Mouse (Mus musculus) stomach, embryonic 16.5 days (tissue): ENCODE measurements at regions not wholly inside any gene's neighbourhood (a gene's known extent, or its start where the extent isn't known, plus 50 kb on each side); places are given as distances from the start of the nearest gene placed in this dataset.

Source experiments
- ATAC-seq: fragments of 200-750 bp; cut with Nextera tagmentation; 2 replicates; pipeline ENCODE4 v1.8.0; 2017; ENCODE audit warnings: moderate number of reproducible peaks, moderate TSS enrichment; ENCODE audit not compliant: insufficient read depth, low FRiP score
- H3K27ac ChIP-seq: fragments of 300-500 bp; sonication (generic); 2 replicates; pipeline ENCODE4 v1.5.1; 2014; ENCODE audit warnings: low read length
- H3K27me3 ChIP-seq: fragments of 300-500 bp; sonication (generic); 2 replicates; pipeline ENCODE4 v1.6.1; 2014; ENCODE audit warnings: low read length, control low read depth, mixed read lengths; ENCODE audit not compliant: control insufficient read depth, insufficient read depth
- H3K36me3 ChIP-seq: fragments of 300-500 bp; sonication (generic); 2 replicates; pipeline ENCODE4 v1.6.1; 2014; ENCODE audit warnings: low read length; ENCODE audit not compliant: control insufficient read depth, insufficient read depth
- H3K4me1 ChIP-seq: fragments of 300-500 bp; sonication (generic); 2 replicates; pipeline ENCODE4 v1.6.1; 2014; ENCODE audit warnings: low read length, control low read depth, mixed read lengths; ENCODE audit not compliant: control insufficient read depth, insufficient read depth
- H3K4me2 ChIP-seq: fragments of 300-500 bp; sonication (generic); 2 replicates; pipeline ENCODE4 v1.6.1; 2014; ENCODE audit warnings: low read depth, low read length, mixed read lengths
- H3K4me3 ChIP-seq: fragments of 300-500 bp; sonication (generic); replicated peaks from 2 replicates; pipeline ENCODE4 v1.5.1; 2014; ENCODE audit warnings: mild to moderate bottlenecking, low read length
- H3K9ac ChIP-seq: fragments of 300-500 bp; sonication (generic); 2 replicates; pipeline ENCODE4 v1.6.1; 2014; ENCODE audit warnings: low read length
- H3K9me3 ChIP-seq: fragments of 300-500 bp; sonication (generic); replicated peaks from 2 replicates; pipeline ENCODE4 v1.6.1; 2016; ENCODE audit warnings: low read length, control low read depth; ENCODE audit not compliant: control insufficient read depth
- WGBS: fragments of 180-500 bp; shearing (Covaris S2); extraction: QIAGEN DNeasy Blood & Tissue Kit; methylation state at CpG from one replicate; pipeline ENCODE4 v1.1.7; 2014; 5-methylcytosine and 5-hydroxymethylcytosine counted together

- Histone ChIP-seq H3K27ac (no peak overlapping the region), H3K4me2 (no peak overlapping the region), H3K9ac (no peak overlapping the region), H3K4me3 (no peak overlapping the region), H3K27me3 (no peaks in the 10 kb centered on the region), H3K4me1 (no peaks in the 10 kb centered on the region), H3K36me3 (no peaks in the 10 kb centered on the region), H3K9me3 (no peaks in the 10 kb centered on the region)
- WGBS: 89% methylated on average over 5 of the region's 5 CpGs
- ATAC-seq: no peak
Measured at GRCm38 (mm10) chr3:9896303-9896702, 191.6 kb upstream of the Gm9833 start.

- no peaks in the 10 kb centered on the region for H3K27me3 ChIP-seq
- no peak overlapping the region for H3K4me2 ChIP-seq
- 63% methylated on average over 5 of the region's 5 CpGs for WGBS
- ATAC-seq: no peak
- no peaks in the 10 kb centered on the region for H3K36me3 ChIP-seq
- no peak overlapping the region for H3K9ac ChIP-seq
- no peak overlapping the region for H3K27ac ChIP-seq
- no peaks in the 10 kb centered on the region for H3K9me3 ChIP-seq
- H3K4me1 ChIP-seq: no peaks in the 10 kb centered on the region
- H3K4me3 ChIP-seq: no peak overlapping the region
Measured at GRCm38 (mm10) chr3:9901663-9902062, 186.2 kb upstream of the Gm9833 start.

GRCm38 (mm10) chr3:9913357-9913756 lies 174.6 kb upstream of the Gm9833 start:
- no peak overlapping the region for H3K9ac ChIP-seq
- no peak overlapping the region for H3K27ac ChIP-seq
- no peak overlapping the region for H3K4me3 ChIP-seq
- H3K27me3 ChIP-seq: no peaks in the 10 kb centered on the region
- ATAC-seq: no peak
- no peaks in the 10 kb centered on the region for H3K36me3 ChIP-seq
- no peak overlapping the region for H3K4me2 ChIP-seq
- no peaks in the 10 kb centered on the region for H3K9me3 ChIP-seq
- 87% methylated on average over 1 of the region's 1 CpGs for WGBS
- no peaks in the 10 kb centered on the region for H3K4me1 ChIP-seq

- Histone ChIP-seq H3K9ac (no peak overlapping the region), H3K4me1 (no peaks in the 10 kb centered on the region), H3K4me2 (no peak overlapping the region), H3K27me3 (no peaks in the 10 kb centered on the region), H3K27ac (no peak overlapping the region), H3K9me3 (no peaks in the 10 kb centered on the region), H3K36me3 (no peaks in the 10 kb centered on the region), H3K4me3 (no peak overlapping the region)
- WGBS: 72% methylated on average over 7 of the region's 7 CpGs
- no peak for ATAC-seq
Measured at GRCm38 (mm10) chr3:9916538-9917106, 171.3 kb upstream of the Gm9833 start.

GRCm38 (mm10) chr3:9920331-9920730 lies 167.6 kb upstream of the Gm9833 start:
- ATAC-seq: no peak
- Histone ChIP-seq H3K27ac (no peak overlapping the region), H3K4me1 (no peaks in the 10 kb centered on the region), H3K36me3 (no peaks in the 10 kb centered on the region), H3K4me3 (no peak overlapping the region), H3K9me3 (no peaks in the 10 kb centered on the region), H3K4me2 (no peak overlapping the region), H3K9ac (no peak overlapping the region), H3K27me3 (no peaks in the 10 kb centered on the region)
- 92% methylated on average over 3 of the region's 3 CpGs for WGBS

- no peak overlapping the region for H3K4me3 ChIP-seq
- 83% methylated on average over 1 of the region's 1 CpGs for WGBS
- ATAC-seq: no peak
- no peaks in the 10 kb centered on the region for H3K27me3 ChIP-seq
- H3K9ac ChIP-seq: no peak overlapping the region
- H3K9me3 ChIP-seq: no peaks in the 10 kb centered on the region
- no peak overlapping the region for H3K4me2 ChIP-seq
- no peaks in the 10 kb centered on the region for H3K36me3 ChIP-seq
- H3K27ac ChIP-seq: no peak overlapping the region
- no peaks in the 10 kb centered on the region for H3K4me1 ChIP-seq
Measured at GRCm38 (mm10) chr3:9921730-9922129, 166.2 kb upstream of the Gm9833 start.

GRCm38 (mm10) chr3:9922541-9923046 lies 165.3 kb upstream of the Gm9833 start:
- WGBS: 87% methylated on average over 10 of the region's 10 CpGs
- Histone ChIP-seq H3K4me3 (no peak overlapping the region), H3K4me1 (no peaks in the 10 kb centered on the region)

GRCm38 (mm10) chr3:9924630-9925029 lies 163.3 kb upstream of the Gm9833 start:
- WGBS: 84% methylated on average over 1 of the region's 1 CpGs
- Histone ChIP-seq H3K27me3 (no peaks in the 10 kb centered on the region), H3K27ac (no peak overlapping the region), H3K4me3 (no peak overlapping the region), H3K4me2 (no peak overlapping the region), H3K36me3 (no peaks in the 10 kb centered on the region), H3K9ac (no peak overlapping the region), H3K4me1 (no peaks in the 10 kb centered on the region), H3K9me3 (no peaks in the 10 kb centered on the region)
- no peak for ATAC-seq

More at GRCm38 (mm10) chr3:9922541-9923046, 165.3 kb upstream of the Gm9833 start:
- Histone ChIP-seq H3K4me2 (no peak overlapping the region), H3K27me3 (no peaks in the 10 kb centered on the region), H3K9me3 (no peaks in the 10 kb centered on the region), H3K27ac (no peak overlapping the region), H3K36me3 (no peaks in the 10 kb centered on the region), H3K9ac (no peak overlapping the region)
- no peak for ATAC-seq

GRCm38 (mm10) chr3:9936853-9937441 lies 151.0 kb upstream of the Gm9833 start:
- H3K36me3 ChIP-seq: no peaks in the 10 kb centered on the region
- ATAC-seq: no peak
- WGBS: 75% methylated on average over 8 of the region's 8 CpGs

More at GRCm38 (mm10) chr3:9936853-9937441, 151.0 kb upstream of the Gm9833 start:
- H3K9ac ChIP-seq: no peak overlapping the region
- H3K27me3 ChIP-seq: no peaks in the 10 kb centered on the region
- H3K4me3 ChIP-seq: no peak overlapping the region
- no peak overlapping the region for H3K4me2 ChIP-seq
- no peak overlapping the region for H3K27ac ChIP-seq
- H3K9me3 ChIP-seq: no peaks in the 10 kb centered on the region
- no peaks in the 10 kb centered on the region for H3K4me1 ChIP-seq
